Mouse (Mus musculus): ENCODE results near the gene Adam12.

- TF ChIP-seq CTCF (IDR thresholded peaks at IDR 0.05; ENCODE audit: borderline replicate concordance, insufficient read depth, low read depth, low read length) (no peak), POLR2A (IDR thresholded peaks at IDR 0.05; ENCODE audit: borderline replicate concordance, insufficient read depth, low read length) (no peak)
Observed at GRCm38 (mm10) chr7:133908966-133909365, 323.0 kb downstream of the Adam12 start.

Measured in cerebellum, adult 2 months (tissue).